Mouse (Mus musculus): ENCODE data around the gene Ppp4r3a. TPM values are rescaled to one million over a fixed set of nuclear protein-coding genes. Genes with fewer than 3 reads are reported as not detected.
A peak's percentile ranks its signal among the peaks of the same experiment; 100 is the strongest.

The Ppp4r3a gene
- polyA plus RNA-seq, 1 experiment, result 8.8 TPM

DNA sequence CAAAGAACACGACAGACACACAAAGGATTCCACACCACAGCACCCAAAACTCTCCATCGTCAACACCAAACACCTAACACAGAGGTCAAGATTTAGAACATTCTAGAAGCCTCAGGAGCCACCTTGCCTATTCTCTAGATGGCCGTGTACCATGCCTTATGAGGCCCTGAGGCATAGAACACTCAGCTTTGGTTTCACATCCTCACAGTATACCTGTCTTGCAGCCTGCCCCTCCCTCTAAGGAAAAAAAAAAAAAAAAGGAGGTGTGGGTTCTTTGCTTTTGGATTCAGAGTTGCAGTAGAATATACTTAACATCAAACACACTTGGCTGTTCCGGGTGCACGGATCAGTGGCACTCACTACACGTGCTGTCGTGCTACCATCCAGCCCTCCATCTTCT is 72.5 kb downstream of the Ppp4r3a start:
- peaks cover 48% of the 10 kb centered on the region for H3K79me2 ChIP-seq (ENCODE audit: control insufficient read depth, insufficient read depth)
- H3K27me3 ChIP-seq (ENCODE audit: control insufficient read depth, insufficient read depth, insufficient read length), result no peaks in the 10 kb centered on the region
- H3ac ChIP-seq (ENCODE audit: control insufficient read depth, insufficient read length), result no peak overlapping the region
- H3K4me2 ChIP-seq (ENCODE audit: low read depth), result no peak overlapping the region
- H3K4me3 ChIP-seq, result no peak overlapping the region
- no peaks in the 10 kb centered on the region for H3K36me3 ChIP-seq (ENCODE audit: control insufficient read depth, insufficient read depth)
- TF ChIP-seq TCF3 (IDR thresholded peaks at IDR 0.05; ENCODE audit: insufficient read length, low read depth), result no peak
- TF ChIP-seq TCF12 (IDR thresholded peaks at IDR 0.05; ENCODE audit: insufficient read depth, poor library complexity, severe bottlenecking), result no peak
- TF ChIP-seq E2F4 (IDR thresholded peaks at IDR 0.05; ENCODE audit: insufficient read depth), result no peak
- TF ChIP-seq MYOG (IDR thresholded peaks at IDR 0.05; ENCODE audit: control insufficient read depth in 1 of 3, insufficient read depth in 1 of 3, insufficient read length in 2 of 3, low read depth in 2 of 3), result no peak
- no peak for TF ChIP-seq POLR2AphosphoS2 (IDR thresholded peaks at IDR 0.05; ENCODE audit: insufficient read length, low read depth)
- TF ChIP-seq REST (IDR thresholded peaks at IDR 0.05; ENCODE audit: insufficient read depth, insufficient read length), result no peak
- no peak for TF ChIP-seq USF1 (IDR thresholded peaks at IDR 0.05; ENCODE audit: low read depth)
- no peak for TF ChIP-seq POLR2A (IDR thresholded peaks at IDR 0.05; ENCODE audit: insufficient read length, low read depth)
- no peak for TF ChIP-seq SRF (IDR thresholded peaks at IDR 0.05; ENCODE audit: control insufficient read depth, insufficient read length, low read depth)
- TF ChIP-seq MAX (IDR thresholded peaks at IDR 0.05; ENCODE audit: low read depth), result no peak

DNA sequence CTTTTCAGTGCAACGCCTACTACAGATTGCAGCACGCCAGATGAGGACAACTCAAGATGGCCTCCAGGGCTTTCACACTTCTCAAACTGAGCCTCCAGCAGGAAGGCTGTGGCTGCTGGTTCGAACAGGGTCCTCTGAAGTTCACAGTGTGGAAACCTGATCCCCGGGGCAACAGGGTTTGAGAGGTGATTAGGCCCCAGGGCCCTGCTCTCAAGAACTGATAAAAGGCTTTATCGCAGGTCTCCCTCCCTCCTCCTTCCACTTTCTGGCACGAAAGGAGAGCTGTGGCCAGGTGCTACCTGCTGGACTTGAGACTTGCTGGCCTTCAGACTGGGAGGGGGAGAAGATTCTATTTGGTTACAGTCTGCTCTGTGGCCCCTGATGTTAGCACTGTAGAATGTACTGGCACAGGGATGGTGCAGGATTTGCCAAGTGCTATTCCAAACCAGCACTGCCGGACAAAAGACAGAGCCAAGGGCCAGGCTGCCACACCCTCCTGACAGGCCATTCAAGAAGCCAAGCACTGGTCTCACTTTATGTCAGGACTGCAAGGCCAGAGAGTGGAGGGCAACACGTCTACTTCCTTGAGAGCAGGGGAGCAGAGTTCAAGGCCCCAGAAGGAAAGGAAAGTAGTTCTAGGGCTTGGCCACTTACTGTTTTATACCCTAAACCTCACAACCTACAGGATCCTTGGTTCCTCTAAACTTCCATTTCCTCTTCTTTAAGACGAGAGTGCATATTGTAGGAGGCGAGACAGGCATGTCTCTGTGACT is 73.2 kb downstream of the Ppp4r3a start:
- no peaks in the 10 kb centered on the region for H3K36me3 ChIP-seq (ENCODE audit: control insufficient read depth, insufficient read depth)
- TF ChIP-seq E2F4 (IDR thresholded peaks at IDR 0.05; ENCODE audit: insufficient read depth) (no peak), TCF3 (IDR thresholded peaks at IDR 0.05; ENCODE audit: insufficient read length, low read depth) (no peak), MYOD1 (IDR thresholded peaks at IDR 0.05; ENCODE audit: control insufficient read depth in 1 of 3, insufficient read length in 2 of 3, low read depth in 2 of 3) (no peak), SRF (IDR thresholded peaks at IDR 0.05; ENCODE audit: control insufficient read depth, insufficient read length, low read depth) (no peak), POLR2AphosphoS2 (IDR thresholded peaks at IDR 0.05; ENCODE audit: insufficient read length, low read depth) (no peak), MYOG (IDR thresholded peaks at IDR 0.05; ENCODE audit: control insufficient read depth in 1 of 3, insufficient read depth in 1 of 3, insufficient read length in 2 of 3, low read depth in 2 of 3) (no peak), USF1 (IDR thresholded peaks at IDR 0.05; ENCODE audit: low read depth) (no peak), TCF12 (IDR thresholded peaks at IDR 0.05; ENCODE audit: insufficient read depth, poor library complexity, severe bottlenecking) (no peak), CEBPB (IDR thresholded peaks at IDR 0.05; ENCODE audit: insufficient read depth, poor library complexity, severe bottlenecking) (no peak), POLR2A (IDR thresholded peaks at IDR 0.05; ENCODE audit: insufficient read length, low read depth) (no peak), REST (IDR thresholded peaks at IDR 0.05; ENCODE audit: insufficient read depth, insufficient read length) (no peak), MAX (IDR thresholded peaks at IDR 0.05; ENCODE audit: low read depth) (no peak)
- no peak overlapping the region for H3K4me3 ChIP-seq
- H3K79me2 ChIP-seq (ENCODE audit: control insufficient read depth, insufficient read depth), result peaks cover 45% of the 10 kb centered on the region
- no peak overlapping the region for H3K4me2 ChIP-seq (ENCODE audit: low read depth)
- H3K27me3 ChIP-seq (ENCODE audit: control insufficient read depth, insufficient read depth, insufficient read length), result no peaks in the 10 kb centered on the region
- no peak overlapping the region for H3ac ChIP-seq (ENCODE audit: control insufficient read depth, insufficient read length)

DNA sequence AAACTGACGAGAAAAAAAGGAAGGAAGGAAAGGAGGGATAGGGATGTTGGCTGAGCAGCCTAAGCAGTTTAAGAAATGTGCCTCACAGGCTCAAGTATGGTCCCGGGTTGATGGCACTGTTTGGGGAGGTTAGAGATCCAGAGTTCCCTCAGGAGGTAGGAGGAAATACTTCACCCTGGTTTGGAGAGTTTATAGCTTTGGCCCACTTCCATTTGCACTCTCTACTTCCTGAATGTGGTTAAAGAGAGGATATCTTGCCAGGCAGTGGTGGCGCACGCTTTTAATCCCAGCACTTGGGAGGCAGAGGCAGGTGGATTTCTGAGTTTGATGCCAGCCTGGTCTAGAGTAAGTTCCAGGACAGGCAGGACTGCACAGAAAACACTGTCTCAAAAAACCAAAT is 74.3 kb downstream of the Ppp4r3a start:
- Histone ChIP-seq H3K36me3 (ENCODE audit: control insufficient read depth, insufficient read depth) (no peaks in the 10 kb centered on the region), H3K79me2 (ENCODE audit: control insufficient read depth, insufficient read depth) (peaks cover 43% of the 10 kb centered on the region), H3K27me3 (ENCODE audit: control insufficient read depth, insufficient read depth, insufficient read length) (no peaks in the 10 kb centered on the region), H3ac (ENCODE audit: control insufficient read depth, insufficient read length) (no peak overlapping the region), H3K4me3 (no peak overlapping the region), H3K4me2 (ENCODE audit: low read depth) (no peak overlapping the region)
- TF ChIP-seq TCF3 (IDR thresholded peaks at IDR 0.05; ENCODE audit: insufficient read length, low read depth) (no peak), MYOD1 (IDR thresholded peaks at IDR 0.05; ENCODE audit: control insufficient read depth in 1 of 3, insufficient read length in 2 of 3, low read depth in 2 of 3) (peak in 1 of 3 experiments; percentile 22)

DNA sequence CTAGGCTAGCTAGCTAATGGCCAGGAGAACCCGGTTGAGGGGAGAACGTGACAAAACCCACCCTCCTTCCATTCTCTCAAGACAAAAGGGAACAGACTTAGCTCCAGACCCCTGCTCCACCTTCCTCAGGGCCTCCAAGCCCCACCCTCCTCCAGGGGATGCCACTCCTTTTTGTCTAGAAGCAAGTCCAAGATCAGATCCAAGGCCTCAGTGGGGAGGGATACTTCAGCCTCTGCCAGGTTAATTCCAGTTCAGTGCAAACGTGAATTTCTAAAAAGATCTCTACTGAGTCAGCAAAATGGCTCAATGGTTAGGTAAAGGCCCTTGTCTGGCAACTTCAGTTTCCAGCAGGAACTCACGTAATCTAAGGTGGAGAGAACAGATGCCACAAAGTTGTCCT is 74.9 kb downstream of the Ppp4r3a start:
- no peak overlapping the region for H3ac ChIP-seq (ENCODE audit: control insufficient read depth, insufficient read length)
- no peaks in the 10 kb centered on the region for H3K27me3 ChIP-seq (ENCODE audit: control insufficient read depth, insufficient read depth, insufficient read length)
- TF ChIP-seq SRF (IDR thresholded peaks at IDR 0.05; ENCODE audit: control insufficient read depth, insufficient read length, low read depth) (no peak), MYOD1 (IDR thresholded peaks at IDR 0.05; ENCODE audit: control insufficient read depth in 1 of 3, insufficient read length in 2 of 3, low read depth in 2 of 3) (no peak), E2F4 (IDR thresholded peaks at IDR 0.05; ENCODE audit: insufficient read depth) (no peak), POLR2AphosphoS2 (IDR thresholded peaks at IDR 0.05; ENCODE audit: insufficient read length, low read depth) (no peak), MYOG (IDR thresholded peaks at IDR 0.05; ENCODE audit: control insufficient read depth in 1 of 3, insufficient read depth in 1 of 3, insufficient read length in 2 of 3, low read depth in 2 of 3) (no peak), TCF12 (IDR thresholded peaks at IDR 0.05; ENCODE audit: insufficient read depth, poor library complexity, severe bottlenecking) (no peak), REST (IDR thresholded peaks at IDR 0.05; ENCODE audit: insufficient read depth, insufficient read length) (no peak), CEBPB (IDR thresholded peaks at IDR 0.05; ENCODE audit: insufficient read depth, poor library complexity, severe bottlenecking) (no peak), POLR2A (IDR thresholded peaks at IDR 0.05; ENCODE audit: insufficient read length, low read depth) (no peak), USF1 (IDR thresholded peaks at IDR 0.05; ENCODE audit: low read depth) (no peak), MAX (IDR thresholded peaks at IDR 0.05; ENCODE audit: low read depth) (no peak), TCF3 (IDR thresholded peaks at IDR 0.05; ENCODE audit: insufficient read length, low read depth) (no peak)
- no peak overlapping the region for H3K4me3 ChIP-seq
- peak overlapping the region; percentile 46 for H3K4me2 ChIP-seq (ENCODE audit: low read depth)
- peaks cover 43% of the 10 kb centered on the region for H3K79me2 ChIP-seq (ENCODE audit: control insufficient read depth, insufficient read depth)
- no peaks in the 10 kb centered on the region for H3K36me3 ChIP-seq (ENCODE audit: control insufficient read depth, insufficient read depth)

All from myocyte (in vitro differentiated cells).